Mouse (Mus musculus): ENCODE results near the gene Evl.

- no peak for TF ChIP-seq CTCF (IDR thresholded peaks at IDR 0.05; ENCODE audit: insufficient read depth, low read length)
- no peak for TF ChIP-seq POLR2A (IDR thresholded peaks at IDR 0.05; ENCODE audit: borderline replicate concordance, extremely low read depth, low read depth, low read length)
Measured at GRCm38 (mm10) chr12:108546508-108547153, 7.9 kb upstream of the Evl start.

Data from lung, adult 2 months (tissue).